Mouse (Mus musculus) CH12.LX (cell line): ENCODE data around the gene Cend1. TPM values are rescaled to one million over a fixed set of nuclear protein-coding genes. Genes with fewer than 3 reads are reported as not detected.

ENCODE experiments used
- DNase-seq: peaks from one replicate; pipeline ENCODE4 v3.0.0-alpha.2; 2013; ENCODE audit errors: extremely low read depth
- H3K27ac ChIP-seq: 2 replicates; pipeline ENCODE4 v1.5.1; 2012; ENCODE audit warnings: low read depth, mild to moderate bottlenecking, control low read depth, moderate library complexity; ENCODE audit not compliant: insufficient read depth
- H3K27me3 ChIP-seq: replicated peaks from 2 replicates; pipeline ENCODE3; 2012; ENCODE audit warnings: inconsistent platforms
- H3K36me3 ChIP-seq, 2 experiments: replicated peaks in 1 of 2; 2 replicates each; pipeline versions ENCODE3 to v1.6.1; 2012; ENCODE audit warnings: inconsistent platforms in 1 of 2, low read length in 1 of 2, mild to moderate bottlenecking in 1 of 2, mixed read lengths in 1 of 2, moderate library complexity in 1 of 2; ENCODE audit not compliant: control insufficient read depth in 1 of 2, insufficient read depth in 1 of 2
- H3K4me1 ChIP-seq, 2 experiments: 2 replicates each; pipeline ENCODE4 v1.6.1; 2012; ENCODE audit warnings: inconsistent platforms in 1 of 2, moderate library complexity in 1 of 2; ENCODE audit not compliant: insufficient read depth in 2 of 2, control insufficient read depth in 1 of 2
- H3K4me2 ChIP-seq: 2 replicates; pipeline ENCODE4 v1.6.1; 2012; ENCODE audit warnings: low read depth, mild to moderate bottlenecking, control low read depth; ENCODE audit not compliant: poor library complexity, insufficient read depth, severe bottlenecking
- H3K4me3 ChIP-seq, 3 experiments: fragments of 150-350 bp in 1 of 3; sonication (generic) in 1 of 3; replicated peaks in 1 of 3; 2 replicates each; pipeline versions ENCODE3 to v1.5.1; 2011 to 2012; ENCODE audit warnings: low read depth in 2 of 3, low read length in 2 of 3, mild to moderate bottlenecking in 2 of 3, moderate library complexity in 2 of 3, control low read depth in 1 of 3, improper control_type of control experiment in 1 of 3, inconsistent platforms in 1 of 3, mixed read lengths in 1 of 3; ENCODE audit not compliant: poor library complexity in 1 of 3
- H3K79me2 ChIP-seq: replicated peaks from 2 replicates; pipeline ENCODE4 v1.6.1; 2012; ENCODE audit warnings: mild to moderate bottlenecking, moderate library complexity; ENCODE audit not compliant: control insufficient read depth, poor library complexity, insufficient read depth, severe bottlenecking; ENCODE audit errors: extremely low read depth
- H3K9ac ChIP-seq: 2 replicates; pipeline ENCODE4 v1.6.1; 2012; ENCODE audit warnings: low read depth, mild to moderate bottlenecking, control low read depth, moderate library complexity; ENCODE audit not compliant: insufficient read depth
- H3K9me3 ChIP-seq: replicated peaks from 2 replicates; pipeline ENCODE3; 2012; ENCODE audit warnings: low read length, inconsistent platforms, mixed read lengths
- BHLHE40 ChIP-seq: IDR thresholded peaks from 2 replicates; pipeline ENCODE4 v1.6.1; 2011; ENCODE audit warnings: mild to moderate bottlenecking, low read depth, low read length, improper control_type of control experiment
- CHD1 ChIP-seq: IDR thresholded peaks from 2 replicates; pipeline ENCODE4 v1.6.1; 2012; ENCODE audit warnings: low read depth, low read length, improper control_type of control experiment, inconsistent platforms
- CTCF ChIP-seq, 2 experiments: IDR thresholded peaks in 1 of 2; conservative IDR thresholded peaks in 1 of 2; 2 replicates each; pipeline ENCODE4 v1.5.1; 2011 to 2012; ENCODE audit warnings: low read depth in 2 of 2, low read length in 2 of 2, improper control_type of control experiment in 1 of 2, inconsistent platforms in 1 of 2, mild to moderate bottlenecking in 1 of 2, moderate library complexity in 1 of 2
- E2F4 ChIP-seq: IDR thresholded peaks from 2 replicates; pipeline ENCODE4 v1.6.1; 2011; ENCODE audit warnings: low read depth, low read length, improper control_type of control experiment; ENCODE audit not compliant: insufficient replicate concordance
- EP300 ChIP-seq: IDR thresholded peaks from 2 replicates; pipeline ENCODE4 v1.6.1; 2011; ENCODE audit warnings: low read length, improper control_type of control experiment
- GABPA ChIP-seq: IDR thresholded peaks from 2 replicates; pipeline ENCODE4 v1.6.1; 2012; ENCODE audit warnings: low read depth, low read length, improper control_type of control experiment, inconsistent platforms; ENCODE audit not compliant: insufficient replicate concordance
- HCFC1 ChIP-seq: IDR thresholded peaks from 2 replicates; pipeline ENCODE4 v1.6.1; 2012; ENCODE audit warnings: low read depth, mild to moderate bottlenecking, inconsistent platforms, low read length, improper control_type of control experiment
- IRF4 ChIP-seq: IDR thresholded peaks from 2 replicates; pipeline ENCODE4 v1.6.1; 2014; ENCODE audit warnings: low read depth, mild to moderate bottlenecking, inconsistent platforms, low read length, improper control_type of control experiment
- JUN ChIP-seq: IDR thresholded peaks from 2 replicates; pipeline ENCODE4 v1.6.1; 2011; ENCODE audit warnings: low read depth, mild to moderate bottlenecking, low read length, improper control_type of control experiment, moderate library complexity; ENCODE audit not compliant: insufficient read depth
- JUND ChIP-seq: conservative IDR thresholded peaks from 2 replicates; pipeline ENCODE4 v1.6.1; 2011; ENCODE audit warnings: low read depth, low read length, improper control_type of control experiment
- MAFK ChIP-seq: IDR thresholded peaks from 2 replicates; pipeline ENCODE4 v1.6.1; 2011; ENCODE audit warnings: low read length, improper control_type of control experiment; ENCODE audit not compliant: insufficient replicate concordance
- MAX ChIP-seq: IDR thresholded peaks from 2 replicates; pipeline ENCODE4 v1.6.1; 2011; ENCODE audit warnings: low read length, improper control_type of control experiment
- MAZ ChIP-seq: IDR thresholded peaks from 2 replicates; pipeline ENCODE4 v1.6.1; 2012; ENCODE audit warnings: low read depth, mild to moderate bottlenecking, inconsistent platforms, low read length, improper control_type of control experiment, moderate library complexity
- MEF2A ChIP-seq: IDR thresholded peaks from 2 replicates; pipeline ENCODE4 v1.6.1; 2014; ENCODE audit warnings: low read depth, mild to moderate bottlenecking, inconsistent platforms, low read length, improper control_type of control experiment, borderline replicate concordance
- MYC ChIP-seq: IDR thresholded peaks from 2 replicates; pipeline ENCODE4 v1.6.1; 2011; ENCODE audit warnings: low read depth, mild to moderate bottlenecking, improper control_type of control experiment, low read length
- NELFE ChIP-seq: IDR thresholded peaks from 2 replicates; pipeline ENCODE4 v1.6.1; 2011; ENCODE audit warnings: low read depth, low read length, improper control_type of control experiment
- NRF1 ChIP-seq: IDR thresholded peaks from 2 replicates; pipeline ENCODE4 v1.6.1; 2014; ENCODE audit warnings: low read depth, mild to moderate bottlenecking, inconsistent platforms, low read length, improper control_type of control experiment, moderate library complexity
- POLR2A ChIP-seq: IDR thresholded peaks from 2 replicates; pipeline ENCODE4 v1.6.1; 2011; ENCODE audit warnings: low read depth, mild to moderate bottlenecking, improper control_type of control experiment, low read length
- SIN3A ChIP-seq: IDR thresholded peaks from 2 replicates; pipeline ENCODE4 v1.6.1; 2012; ENCODE audit warnings: low read length, improper control_type of control experiment, inconsistent platforms
- SMC3 ChIP-seq: IDR thresholded peaks from 2 replicates; pipeline ENCODE4 v1.6.1; 2011; ENCODE audit warnings: low read depth, low read length, improper control_type of control experiment
- TBP ChIP-seq: conservative IDR thresholded peaks from 2 replicates; pipeline ENCODE4 v1.6.1; 2011; ENCODE audit warnings: low read depth, low read length, improper control_type of control experiment
- USF1 ChIP-seq: IDR thresholded peaks from 2 replicates; pipeline ENCODE4 v1.6.1; 2014; ENCODE audit warnings: low read depth, mild to moderate bottlenecking, inconsistent platforms, low read length, improper control_type of control experiment
- ZC3H11A ChIP-seq: IDR thresholded peaks from 2 replicates; pipeline ENCODE4 v1.6.1; 2012; ENCODE audit warnings: low read depth, mild to moderate bottlenecking, inconsistent platforms, low read length, improper control_type of control experiment
- ZKSCAN1 ChIP-seq: IDR thresholded peaks from 2 replicates; pipeline ENCODE4 v1.6.1; 2012; ENCODE audit warnings: low read depth, inconsistent platforms, low read length, improper control_type of control experiment, borderline replicate concordance
- ZMIZ1 ChIP-seq: IDR thresholded peaks from 2 replicates; pipeline ENCODE4 v1.6.1; 2012; ENCODE audit warnings: low read depth, mild to moderate bottlenecking, inconsistent platforms, low read length, improper control_type of control experiment
- ZNF384 ChIP-seq: IDR thresholded peaks from 2 replicates; pipeline ENCODE4 v1.6.1; 2012; ENCODE audit warnings: low read depth, low read length, improper control_type of control experiment, inconsistent platforms
- dilution Hi-C: fragments of 300-500 bp; cut with MboI; formaldehyde crosslinking; loops from 2 replicates; pipeline ENCODE4 v1.14.3; 2020; ENCODE audit warnings: low sequenced_read_pairs; ENCODE audit not compliant: extremely low pct_unique_long_range_greater_than_20kb, extremely low pct_ligation_motif_present
- in situ Hi-C: fragments of 300-500 bp; cut with MboI; formaldehyde crosslinking; loops from 3 replicates; pipeline ENCODE4 v1.14.3; 2019; ENCODE audit warnings: low sequenced_read_pairs, low pct_ligation_motif_present, low pct_unique_long_range_greater_than_20kb, mixed read lengths
- polyA plus RNA-seq: library from polyadenylated mRNA; unstranded; fragments of >175 nt; gene quantifications from 2 replicates; pipeline ENCODE4 v1.2.1, GENCODE M21; 2012; ENCODE audit warnings: low read depth; ENCODE audit not compliant: insufficient read length
- total RNA-seq, 2 experiments: library from RNA; depleted of rRNA; stranded (reverse); fragments of 300-350 nt in 1 of 2; fragments of >200 nt in 1 of 2; gene quantifications; 2 replicates each; pipeline ENCODE4 v1.2.3; 2012 to 2014

Cend1 gene
- total and polyA plus RNA-seq, 3 experiments, result not detected

GRCm38 (mm10) chr7:141472763-141473162, 43.5 kb upstream of the Cend1 start:
- Histone ChIP-seq H3K9me3 (no peaks in the 10 kb centered on the region), H3K9ac (no peak overlapping the region), H3K4me2 (no peak overlapping the region), H3K79me2 (peaks cover 22% of the 10 kb centered on the region), H3K4me3 (no peak overlapping the region), H3K27me3 (peaks cover 9% of the 10 kb centered on the region), H3K27ac (no peak overlapping the region), H3K36me3 (peaks cover 27 to 46% of the 10 kb centered on the region in 2 experiments), H3K4me1 (peaks cover 35 to 61% of the 10 kb centered on the region in 2 experiments)
- in situ Hi-C loops, result no loop called here
- DNase-seq, result no peak
- TF ChIP-seq EP300 (no peak), HCFC1 (no peak), ZNF384 (no peak), MYC (no peak), MAX (no peak), USF1 (no peak), NELFE (no peak), SIN3A (no peak), JUN (no peak), ZKSCAN1 (no peak), E2F4 (no peak)
- dilution Hi-C loops, result no loop called here

GRCm38 (mm10) chr7:141472226-141472625, 42.9 kb upstream of the Cend1 start:
- in situ Hi-C loops (no loop called here), dilution Hi-C loops (no loop called here)
- TF ChIP-seq MAZ (no peak), HCFC1 (no peak), JUND (no peak), MEF2A (no peak), USF1 (no peak), GABPA (no peak), MAFK (no peak), POLR2A (no peak), CTCF (conservative IDR thresholded peaks at IDR 0.05 in 1 of 2, IDR thresholded peaks at IDR 0.05 in 1 of 2; ENCODE audit: low read depth in 2 of 2, low read length in 2 of 2) (no peak), BHLHE40 (no peak), ZMIZ1 (no peak), TBP (no peak), SMC3 (no peak), CHD1 (no peak), NRF1 (no peak), ZC3H11A (no peak), IRF4 (no peak), SIN3A (no peak)
- Histone ChIP-seq H3K4me2 (no peak overlapping the region), H3K36me3 (peaks cover 27 to 46% of the 10 kb centered on the region in 2 experiments), H3K4me3 (no peak overlapping the region), H3K27me3 (peaks cover 9% of the 10 kb centered on the region), H3K4me1 (peaks cover 35 to 57% of the 10 kb centered on the region in 2 experiments), H3K9me3 (no peaks in the 10 kb centered on the region), H3K9ac (no peak overlapping the region), H3K27ac (no peak overlapping the region), H3K79me2 (peaks cover 22% of the 10 kb centered on the region)
- DNase-seq, result no peak
